Mouse (Mus musculus): ENCODE data around the gene Ccng1. TPM values are rescaled to one million over a fixed set of nuclear protein-coding genes. Genes with fewer than 3 reads are reported as not detected.

Ccng1 gene
- 58.2 TPM for polyA plus RNA-seq (2014; fragmentation: Illumina TruSeq; extraction: RNeasy Lipid Tissue Mini Kit (QIAGEN cat#74804); ENCODE audit: low read depth, low replicate concordance)

GRCm38 (mm10) chr11:40755109-40755627 lies at the start of gene Ccng1:
Gene Ccng1, minus strand, starts transcription at chr11:40755311.

GRCm38 (mm10) chr11:40733339-40734174 lies 21.6 kb downstream of the Ccng1 start, which contains the start of the genes Hmmr and Nudcd2:
Gene Hmmr, minus strand, starts transcription at chr11:40733422.
Gene Nudcd2, plus strand, starts transcription at chr11:40733667.

Other genes with a start within 250 kb of the Ccng1 start
- 63.2 TPM for gene Mat2b, start 60.1 kb downstream of the Ccng1 start, polyA plus RNA-seq (2014; fragmentation: Illumina TruSeq; extraction: RNeasy Lipid Tissue Mini Kit (QIAGEN cat#74804); ENCODE audit: low read depth, low replicate concordance)
- gene Hmmr, start 21.9 kb downstream of the Ccng1 start, polyA plus RNA-seq (2014; fragmentation: Illumina TruSeq; extraction: RNeasy Lipid Tissue Mini Kit (QIAGEN cat#74804); ENCODE audit: low read depth, low replicate concordance) = 0.94 TPM
- 43.3 TPM for gene Nudcd2, start 21.6 kb downstream of the Ccng1 start, polyA plus RNA-seq (2014; fragmentation: Illumina TruSeq; extraction: RNeasy Lipid Tissue Mini Kit (QIAGEN cat#74804); ENCODE audit: low read depth, low replicate concordance)

Data from adipose tissue, adult 10 weeks (tissue).